Mouse (Mus musculus): ENCODE measurements around the gene Cltrn. TPM values are rescaled to one million over a fixed set of nuclear protein-coding genes. Genes with fewer than 3 reads are reported as not detected.

The Cltrn gene
- polyA plus RNA-seq, 1 experiment from 2014 or later: 0.20 TPM

GRCm38 (mm10) chrX:164145463-164146250, 57.0 kb downstream of the Cltrn start:
- H3K9me3 ChIP-seq: no peaks in the 10 kb centered on the region
- H3K36me3 ChIP-seq: no peaks in the 10 kb centered on the region
- H3K27ac ChIP-seq: no peak overlapping the region
- 89% methylated on average over 6 of the region's 6 CpGs for WGBS
- no peak for ATAC-seq (ENCODE audit: low FRiP score, low read depth)
- H3K9ac ChIP-seq: no peak overlapping the region
- no peaks in the 10 kb centered on the region for H3K4me1 ChIP-seq
- H3K27me3 ChIP-seq (replicated peaks): no peaks in the 10 kb centered on the region
- H3K4me2 ChIP-seq (replicated peaks): no peak overlapping the region
- no peak overlapping the region for H3K4me3 ChIP-seq

GRCm38 (mm10) chrX:164152703-164153102, 64.1 kb downstream of the Cltrn start:
- WGBS: 56% methylated on average over 2 of the region's 2 CpGs
- no peak overlapping the region for H3K4me3 ChIP-seq
- no peak overlapping the region for H3K4me2 ChIP-seq (replicated peaks)
- no peak overlapping the region for H3K9ac ChIP-seq
- no peaks in the 10 kb centered on the region for H3K27me3 ChIP-seq (replicated peaks)
- H3K4me1 ChIP-seq: no peaks in the 10 kb centered on the region
- H3K36me3 ChIP-seq: no peaks in the 10 kb centered on the region
- no peak for ATAC-seq (ENCODE audit: low FRiP score, low read depth)
- H3K27ac ChIP-seq: no peak overlapping the region
- H3K9me3 ChIP-seq: no peaks in the 10 kb centered on the region

DNA sequence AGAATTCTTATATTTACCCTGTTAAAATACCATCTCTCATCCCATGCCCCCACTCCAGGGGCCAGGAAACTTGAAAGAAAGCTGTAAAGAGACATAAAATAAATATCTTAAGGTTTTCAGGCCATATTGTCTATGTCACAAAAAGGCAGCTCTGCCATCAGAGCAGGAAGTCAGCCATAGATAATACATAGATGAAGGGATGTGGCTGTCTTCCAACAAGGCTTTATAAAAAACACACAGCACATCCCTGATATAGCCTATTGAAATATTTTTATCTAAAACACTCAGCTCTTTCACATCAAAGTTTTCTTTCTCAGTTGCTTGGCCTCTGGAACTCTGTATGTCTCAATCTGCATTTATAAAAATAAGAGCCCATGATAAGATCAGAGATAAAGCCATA, 65.0 kb downstream of the Cltrn start:
- no peak overlapping the region for H3K27ac ChIP-seq
- H3K4me3 ChIP-seq: no peak overlapping the region
- H3K4me2 ChIP-seq (replicated peaks): no peak overlapping the region
- no peaks in the 10 kb centered on the region for H3K9me3 ChIP-seq
- H3K36me3 ChIP-seq: no peaks in the 10 kb centered on the region
- H3K9ac ChIP-seq: no peak overlapping the region
- no peaks in the 10 kb centered on the region for H3K27me3 ChIP-seq (replicated peaks)
- H3K4me1 ChIP-seq: no peaks in the 10 kb centered on the region
- no peak for ATAC-seq (ENCODE audit: low FRiP score, low read depth)

DNA sequence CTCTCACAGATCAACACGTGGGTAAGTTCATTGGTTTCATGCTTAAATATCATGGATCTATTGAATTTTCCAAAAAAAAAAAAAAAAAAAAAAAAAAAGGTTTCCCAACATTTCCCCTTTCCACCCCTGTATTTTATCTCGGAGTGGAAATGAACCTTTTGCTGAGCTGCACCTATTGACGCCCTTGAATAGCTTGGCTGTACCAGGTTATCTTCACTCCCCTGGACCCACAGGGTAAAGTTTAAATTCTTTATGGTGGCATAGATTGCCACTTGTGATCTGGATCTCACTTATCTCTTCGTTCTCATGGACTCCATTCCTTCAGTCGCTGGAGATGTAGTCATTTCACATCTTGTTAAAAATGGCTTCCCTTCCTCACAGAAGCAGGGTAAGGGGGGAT, 66.0 kb downstream of the Cltrn start:
- no peak for ATAC-seq (ENCODE audit: low FRiP score, low read depth)
- H3K4me2 ChIP-seq (replicated peaks): no peak overlapping the region
- H3K36me3 ChIP-seq: no peaks in the 10 kb centered on the region
- H3K27me3 ChIP-seq (replicated peaks): no peaks in the 10 kb centered on the region
- no peak overlapping the region for H3K9ac ChIP-seq
- H3K27ac ChIP-seq: no peak overlapping the region
- no peaks in the 10 kb centered on the region for H3K4me1 ChIP-seq
- no peaks in the 10 kb centered on the region for H3K9me3 ChIP-seq
- 79% methylated on average over 5 of the region's 5 CpGs for WGBS
- H3K4me3 ChIP-seq: no peak overlapping the region

GRCm38 (mm10) chrX:164164681-164165080, 76.1 kb downstream of the Cltrn start:
- Histone ChIP-seq H3K4me3 (no peak overlapping the region), H3K9me3 (no peaks in the 10 kb centered on the region), H3K4me2 (replicated peaks) (no peak overlapping the region), H3K4me1 (no peaks in the 10 kb centered on the region), H3K27ac (no peak overlapping the region), H3K27me3 (replicated peaks) (no peaks in the 10 kb centered on the region), H3K9ac (no peak overlapping the region), H3K36me3 (no peaks in the 10 kb centered on the region)
- ATAC-seq (ENCODE audit: low FRiP score, low read depth): no peak
- 78% methylated on average over 1 of the region's 1 CpGs for WGBS

Other genes with a start within 250 kb of the Cltrn start
- gene Ap1s2, start 179.8 kb upstream of the Cltrn start, polyA plus RNA-seq (2016; fragmentation: Nextera tagmentation; extraction: Ambion mirVana): 53.5 and 60.3 TPM in 2 replicates
- 76.5 and 77.9 TPM in 2 replicates for gene Zrsr2, start 130.2 kb upstream of the Cltrn start, polyA plus RNA-seq (2016; fragmentation: Nextera tagmentation; extraction: Ambion mirVana)
- gene Car5b, start 60.8 kb upstream of the Cltrn start, polyA plus RNA-seq (2016; fragmentation: Nextera tagmentation; extraction: Ambion mirVana): 0.53 and 0.56 TPM in 2 replicates
- 34.2 and 36.5 TPM in 2 replicates for gene Siah1b, start 12.3 kb upstream of the Cltrn start, polyA plus RNA-seq (2016; fragmentation: Nextera tagmentation; extraction: Ambion mirVana)
- gene Ace2, start 50.5 kb downstream of the Cltrn start, polyA plus RNA-seq (2016; fragmentation: Nextera tagmentation; extraction: Ambion mirVana): not detected in 2 replicates
- 0.25 and 0.36 TPM in 2 replicates for gene Bmx, start 169.4 kb downstream of the Cltrn start, polyA plus RNA-seq (2016; fragmentation: Nextera tagmentation; extraction: Ambion mirVana)
- 3.6 and 5.0 TPM in 2 replicates for gene Pir, start 180.5 kb downstream of the Cltrn start, polyA plus RNA-seq (2016; fragmentation: Nextera tagmentation; extraction: Ambion mirVana)